Mouse (Mus musculus) forebrain, embryonic 14.5 days (tissue): ENCODE results near the gene Crygn. TPM values are rescaled to one million over a fixed set of nuclear protein-coding genes. Genes with fewer than 3 reads are reported as not detected.

Source experiments
- ATAC-seq: fragments of 200-750 bp; cut with Nextera tagmentation; 2 replicates; pipeline ENCODE4 v1.8.0; 2017; ENCODE audit warnings: mild to moderate bottlenecking, moderate library complexity
- DNase-seq: peaks from one replicate; pipeline ENCODE4 v3.0.0-alpha.2; 2015; ENCODE audit warnings: low spot score
- H3K27ac ChIP-seq: fragments of 300-500 bp; sonication (generic); 2 replicates; pipeline ENCODE4 v1.5.1; 2014; ENCODE audit warnings: low read depth, mild to moderate bottlenecking, control low read depth, low read length, moderate library complexity
- H3K27me3 ChIP-seq: fragments of 300-500 bp; sonication (generic); replicated peaks from 2 replicates; pipeline ENCODE4 v1.6.1; 2014; ENCODE audit warnings: low read length, control low read depth, mixed read lengths; ENCODE audit not compliant: control insufficient read depth, insufficient read depth
- H3K36me3 ChIP-seq: fragments of 300-500 bp; sonication (generic); 2 replicates; pipeline ENCODE4 v1.6.1; 2014; ENCODE audit warnings: low read length, control low read depth; ENCODE audit not compliant: control insufficient read depth, insufficient read depth
- H3K4me1 ChIP-seq: fragments of 300-500 bp; sonication (generic); 2 replicates; pipeline ENCODE4 v1.6.1; 2014; ENCODE audit warnings: antibody characterized with exemption, low read length, control low read depth; ENCODE audit not compliant: control insufficient read depth, insufficient read depth
- H3K4me2 ChIP-seq: fragments of 300-500 bp; sonication (generic); 2 replicates; pipeline ENCODE4 v1.6.1; 2014; ENCODE audit warnings: mild to moderate bottlenecking, control low read depth, low read length
- H3K4me3 ChIP-seq: fragments of 300-500 bp; sonication (generic); 2 replicates; pipeline ENCODE4 v1.5.1; 2014; ENCODE audit warnings: low read depth, low read length, control low read depth
- H3K9ac ChIP-seq: fragments of 300-500 bp; sonication (generic); 2 replicates; pipeline ENCODE4 v1.6.1; 2014; ENCODE audit warnings: mild to moderate bottlenecking, low read length, control low read depth, moderate library complexity
- H3K9me3 ChIP-seq: fragments of 300-500 bp; sonication (generic); replicated peaks from 2 replicates; pipeline ENCODE4 v1.6.1; 2016; ENCODE audit warnings: low read length, control low read depth, mixed read lengths; ENCODE audit not compliant: control insufficient read depth
- WGBS: fragments of 180-500 bp; shearing (Covaris S2); extraction: QIAGEN DNeasy Blood & Tissue Kit; methylation state at CpG from one replicate; pipeline ENCODE4 v1.1.7; 2014; 5-methylcytosine and 5-hydroxymethylcytosine counted together
- polyA plus RNA-seq: library from polyadenylated mRNA; unstranded; fragments of >200 nt; fragmentation: Nextera tagmentation; extraction: Ambion mirVana; gene quantifications from 2 replicates; pipeline ENCODE4 v1.2.1, GENCODE M21; 2014

Gene Crygn
- polyA plus RNA-seq, 1 experiment from 2014 or later: 1.8 TPM

DNA sequence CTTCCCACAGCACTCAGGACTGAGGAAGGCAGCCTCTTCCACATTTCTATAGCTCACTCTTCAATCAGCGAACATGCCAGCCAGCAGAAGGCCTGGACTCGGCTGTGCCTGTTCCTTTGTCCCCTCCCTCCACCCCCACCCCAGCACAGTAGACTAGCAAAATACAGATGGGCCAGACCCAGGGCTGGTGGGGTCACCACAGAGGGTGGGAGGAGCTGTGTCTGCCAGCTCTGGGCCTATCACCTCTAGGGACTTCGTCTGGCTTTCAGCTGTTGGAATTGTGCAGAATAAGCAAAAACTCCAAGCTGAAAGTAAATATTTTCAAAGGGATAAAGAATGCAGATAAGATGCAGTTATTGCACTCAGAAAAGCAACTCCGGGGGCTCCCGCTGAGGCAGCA is 33.0 kb downstream of the Crygn start:
- 58% methylated on average over 5 of the region's 5 CpGs for WGBS
- peak overlapping the region; percentile 39; the same call in 1 of the 2 replicates for H3K27ac ChIP-seq

DNA sequence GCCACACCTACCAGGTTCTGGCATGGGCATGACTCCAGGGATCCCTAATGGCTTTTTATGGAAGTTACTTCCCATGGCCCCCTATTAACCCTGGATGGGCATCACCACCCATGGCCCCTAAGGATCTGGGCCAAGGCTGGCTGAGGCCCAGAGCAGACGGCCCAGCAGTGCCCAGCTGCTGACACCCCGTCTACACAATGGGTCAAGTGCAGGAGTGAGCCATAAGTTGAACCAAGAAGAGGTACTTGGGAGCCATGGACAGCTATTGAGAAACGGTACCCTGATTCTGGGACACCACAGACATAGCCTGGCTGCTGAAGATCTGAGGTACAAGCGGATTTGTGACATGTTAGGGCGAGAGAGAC is 33.6 kb downstream of the Crygn start:
- DNase-seq (no peak), ATAC-seq (no peak)
- H3K4me3 ChIP-seq: no peak overlapping the region
- H3K9me3 ChIP-seq: no peaks in the 10 kb centered on the region
- H3K4me1 ChIP-seq: no peaks in the 10 kb centered on the region
- WGBS: 82% methylated on average over 5 of the region's 5 CpGs
- H3K27me3 ChIP-seq: peaks cover 2% of the 10 kb centered on the region
- H3K36me3 ChIP-seq: no peaks in the 10 kb centered on the region
- H3K9ac ChIP-seq: no peak overlapping the region
- H3K27ac ChIP-seq: peak overlapping the region; percentile 27; the same call in 1 of the 2 replicates
- H3K4me2 ChIP-seq: no peak overlapping the region

More for the DNA sequence above, 33.0 kb downstream of the Crygn start:
- Histone ChIP-seq H3K27me3 (peaks cover 7% of the 10 kb centered on the region), H3K4me3 (no peak overlapping the region), H3K9ac (no peak overlapping the region), H3K36me3 (no peaks in the 10 kb centered on the region), H3K4me1 (peaks cover under 1% of the 10 kb centered on the region), H3K9me3 (no peaks in the 10 kb centered on the region), H3K4me2 (no peak overlapping the region)
- DNase-seq: no peak
- 0 out of 2 replicates have a peak, but pooled peaks have one; percentile 26 for ATAC-seq

- no peaks in the 10 kb centered on the region for H3K27me3 ChIP-seq
- no peak overlapping the region for H3K9ac ChIP-seq
- H3K9me3 ChIP-seq: no peaks in the 10 kb centered on the region
- H3K4me1 ChIP-seq: no peaks in the 10 kb centered on the region
- H3K36me3 ChIP-seq: no peaks in the 10 kb centered on the region
- H3K27ac ChIP-seq: no peak overlapping the region
- H3K4me2 ChIP-seq: no peak overlapping the region
- WGBS: 63% methylated on average over 11 of the region's 11 CpGs
- no peak for DNase-seq
- no peak for ATAC-seq
- no peak overlapping the region for H3K4me3 ChIP-seq
Measured at GRCm38 (mm10) chr5:24723527-24724269, 34.1 kb downstream of the Crygn start.

DNA sequence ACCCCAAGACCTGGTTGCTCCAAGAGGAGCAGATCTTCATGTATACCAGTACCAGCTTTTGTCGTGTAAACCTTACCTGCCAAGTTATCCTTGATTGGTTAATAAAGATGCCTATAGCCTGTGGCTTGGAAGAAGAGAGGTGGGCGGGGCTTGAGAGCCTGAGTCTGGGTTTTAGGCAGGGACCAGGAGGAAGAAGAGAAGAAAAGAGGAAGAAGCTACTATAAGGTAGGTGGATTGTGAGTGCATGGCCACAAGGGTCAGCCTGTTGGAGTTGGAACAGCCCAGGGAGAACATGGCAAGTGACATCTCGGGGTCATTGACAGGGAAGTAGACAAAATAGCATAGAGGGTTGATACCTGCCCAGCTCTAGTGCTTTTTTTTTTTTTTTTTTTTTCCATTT is 38.0 kb downstream of the Crygn start:
- DNase-seq (no peak), ATAC-seq (no peak)
- no peak overlapping the region for H3K4me3 ChIP-seq
- no peak overlapping the region for H3K27ac ChIP-seq
- no peak overlapping the region for H3K9ac ChIP-seq
- 81% methylated on average over 3 of the region's 3 CpGs for WGBS
- H3K4me2 ChIP-seq: no peak overlapping the region
- no peaks in the 10 kb centered on the region for H3K36me3 ChIP-seq
- no peaks in the 10 kb centered on the region for H3K4me1 ChIP-seq
- H3K27me3 ChIP-seq: no peaks in the 10 kb centered on the region
- no peaks in the 10 kb centered on the region for H3K9me3 ChIP-seq

DNA sequence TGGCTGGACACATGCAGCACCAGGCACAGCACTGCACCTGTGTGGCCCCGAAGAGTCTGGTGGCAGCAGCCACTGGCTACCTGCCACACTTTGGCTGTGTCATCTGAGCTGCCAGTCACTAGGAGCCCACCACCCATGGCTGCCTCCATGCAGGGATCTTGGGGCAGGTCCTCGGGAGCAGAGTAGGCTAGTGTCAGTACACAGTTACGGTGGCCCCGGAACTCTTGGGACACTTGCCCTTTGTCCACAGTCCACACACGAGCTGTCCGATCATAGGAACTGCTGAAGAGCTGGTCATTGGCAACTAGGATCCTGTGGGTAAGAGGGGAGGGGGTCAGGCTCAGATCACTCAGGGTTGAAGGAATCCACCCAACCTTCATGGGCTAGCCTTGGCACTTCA is 39.7 kb downstream of the Crygn start:
- Histone ChIP-seq H3K4me3 (no peak overlapping the region), H3K9me3 (no peaks in the 10 kb centered on the region), H3K36me3 (no peaks in the 10 kb centered on the region), H3K4me1 (no peaks in the 10 kb centered on the region), H3K4me2 (no peak overlapping the region), H3K9ac (no peak overlapping the region), H3K27me3 (no peaks in the 10 kb centered on the region), H3K27ac (no peak overlapping the region)
- DNase-seq (no peak), ATAC-seq (no peak)
- WGBS: 91% methylated on average over 6 of the region's 6 CpGs

GRCm38 (mm10) chr5:24713987-24714386 is 43.8 kb downstream of the Crygn start:
- H3K27ac ChIP-seq: no peak overlapping the region
- ATAC-seq: no peak
- DNase-seq: no peak
- peaks cover 20% of the 10 kb centered on the region for H3K36me3 ChIP-seq
- H3K27me3 ChIP-seq: no peaks in the 10 kb centered on the region
- H3K4me3 ChIP-seq: no peak overlapping the region
- H3K9me3 ChIP-seq: no peaks in the 10 kb centered on the region
- no peaks in the 10 kb centered on the region for H3K4me1 ChIP-seq
- 86% methylated on average over 6 of the region's 6 CpGs for WGBS
- H3K9ac ChIP-seq: no peak overlapping the region
- H3K4me2 ChIP-seq: no peak overlapping the region

DNA sequence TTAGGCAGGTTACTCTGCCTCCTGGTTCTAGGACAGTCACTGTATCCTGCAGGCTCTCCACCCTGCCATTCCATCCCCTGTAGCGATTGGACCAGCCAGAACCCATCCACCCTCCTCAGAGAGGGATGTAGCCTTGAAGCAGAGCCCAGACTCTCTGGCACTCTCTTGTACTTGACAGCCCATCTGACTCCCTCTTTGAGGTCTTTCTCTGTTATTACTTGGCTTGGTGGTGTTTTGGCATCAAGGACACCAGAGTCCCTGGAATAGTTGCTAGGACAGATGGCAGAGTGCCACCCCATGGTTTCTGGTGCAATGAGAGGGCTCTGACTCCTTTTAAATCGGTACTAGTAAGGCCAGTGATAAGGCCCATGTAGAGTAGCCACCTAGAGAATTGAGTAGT is 44.6 kb downstream of the Crygn start:
- no peak overlapping the region for H3K9ac ChIP-seq
- no peak overlapping the region for H3K4me3 ChIP-seq
- H3K27ac ChIP-seq: no peak overlapping the region
- H3K4me1 ChIP-seq: no peaks in the 10 kb centered on the region
- 77% methylated on average over 2 of the region's 2 CpGs for WGBS
- H3K36me3 ChIP-seq: peaks cover 28% of the 10 kb centered on the region
- no peaks in the 10 kb centered on the region for H3K27me3 ChIP-seq
- no peaks in the 10 kb centered on the region for H3K9me3 ChIP-seq
- peak; percentile 36 for DNase-seq
- no peak for ATAC-seq
- H3K4me2 ChIP-seq: no peak overlapping the region

- DNase-seq (no peak), ATAC-seq (no peak)
- no peaks in the 10 kb centered on the region for H3K4me1 ChIP-seq
- no peak overlapping the region for H3K9ac ChIP-seq
- WGBS: 94% methylated on average over 6 of the region's 6 CpGs
- no peak overlapping the region for H3K27ac ChIP-seq
- no peaks in the 10 kb centered on the region for H3K9me3 ChIP-seq
- no peak overlapping the region for H3K4me3 ChIP-seq
- no peak overlapping the region for H3K4me2 ChIP-seq
- peaks cover 44% of the 10 kb centered on the region for H3K36me3 ChIP-seq
- no peaks in the 10 kb centered on the region for H3K27me3 ChIP-seq
Measured at GRCm38 (mm10) chr5:24711615-24712014, 46.2 kb downstream of the Crygn start.

GRCm38 (mm10) chr5:24709962-24710361 is 47.8 kb downstream of the Crygn start:
- no peak for DNase-seq
- Histone ChIP-seq H3K36me3 (peaks cover 60% of the 10 kb centered on the region), H3K4me3 (no peak overlapping the region), H3K27ac (no peak overlapping the region), H3K27me3 (no peaks in the 10 kb centered on the region), H3K4me2 (no peak overlapping the region), H3K9ac (no peak overlapping the region), H3K4me1 (no peaks in the 10 kb centered on the region), H3K9me3 (no peaks in the 10 kb centered on the region)
- ATAC-seq: no peak
- 52% methylated on average over 2 of the region's 2 CpGs for WGBS
